Mouse (Mus musculus) limb, embryonic 14.5 days (tissue): ENCODE results near the gene Rmi2. TPM values are rescaled to one million over a fixed set of nuclear protein-coding genes. Genes with fewer than 3 reads are reported as not detected.

Experiments
- ATAC-seq: fragments of 200-750 bp; cut with Nextera tagmentation; 2 replicates; pipeline ENCODE4 v1.8.0; 2017; ENCODE audit warnings: low read depth, moderate number of reproducible peaks, moderate TSS enrichment; ENCODE audit not compliant: low FRiP score
- DNase-seq: peaks from one replicate; pipeline ENCODE4 v3.0.0-alpha.2; 2015; ENCODE audit warnings: low spot score
- H3K27ac ChIP-seq: fragments of 300-500 bp; sonication (generic); replicated peaks from 2 replicates; pipeline ENCODE4 v1.5.1; 2014; ENCODE audit warnings: low read depth, mild to moderate bottlenecking, low read length, moderate library complexity, mixed read lengths
- H3K27me3 ChIP-seq: fragments of 300-500 bp; sonication (generic); 2 replicates; pipeline ENCODE4 v1.6.1; 2014; ENCODE audit warnings: low read length, mixed read lengths; ENCODE audit not compliant: control insufficient read depth, insufficient read depth
- H3K36me3 ChIP-seq: fragments of 300-500 bp; sonication (generic); 2 replicates; pipeline ENCODE4 v1.6.1; 2014; ENCODE audit warnings: mild to moderate bottlenecking, low read length, moderate library complexity, mixed read lengths; ENCODE audit not compliant: control insufficient read depth, insufficient read depth
- H3K4me1 ChIP-seq: fragments of 300-500 bp; sonication (generic); 2 replicates; pipeline ENCODE4 v1.6.1; 2014; ENCODE audit warnings: antibody characterized with exemption, low read length, mixed read lengths; ENCODE audit not compliant: control insufficient read depth, insufficient read depth
- H3K4me2 ChIP-seq: fragments of 300-500 bp; sonication (generic); replicated peaks from 2 replicates; pipeline ENCODE4 v1.6.1; 2014; ENCODE audit warnings: low read depth, mild to moderate bottlenecking, low read length, moderate library complexity; ENCODE audit not compliant: severe bottlenecking
- H3K4me3 ChIP-seq: fragments of 300-500 bp; sonication (generic); replicated peaks from 2 replicates; pipeline ENCODE4 v1.5.1; 2014; ENCODE audit warnings: low read length
- H3K9ac ChIP-seq: fragments of 300-500 bp; sonication (generic); 2 replicates; pipeline ENCODE4 v1.6.1; 2014; ENCODE audit warnings: mild to moderate bottlenecking, low read depth, low read length, moderate library complexity; ENCODE audit not compliant: severe bottlenecking
- H3K9me3 ChIP-seq: fragments of 300-500 bp; sonication (generic); 2 replicates; pipeline ENCODE4 v1.6.1; 2016; ENCODE audit warnings: low read length; ENCODE audit not compliant: control insufficient read depth
- POLR2A ChIP-seq: fragments of 200-500 bp; IDR thresholded peaks from 2 replicates; pipeline ENCODE4 v1.8.0; 2012; ENCODE audit warnings: inconsistent platforms, mild to moderate bottlenecking, moderate library complexity, borderline replicate concordance; ENCODE audit not compliant: insufficient read depth, insufficient read length; ENCODE audit errors: extremely low read depth
- WGBS: fragments of 180-500 bp; shearing (Covaris S2); extraction: QIAGEN DNeasy Blood & Tissue Kit; methylation state at CpG from one replicate; pipeline ENCODE4 v1.1.7; 2014; 5-methylcytosine and 5-hydroxymethylcytosine counted together
- polyA plus RNA-seq, 2 experiments: library from polyadenylated mRNA; depleted of rRNA in 1 of 2; stranded (reverse) in 1 of 2; unstranded in 1 of 2; fragments of >200 nt; fragmentation: Nextera tagmentation in 1 of 2; extraction: Ambion mirVana in 1 of 2; gene quantifications; 2 replicates each; pipeline versions ENCODE4 v1.2.1 to v1.2.3; 2012 to 2014

Rmi2 gene
- polyA plus RNA-seq, 2 experiments, result 3.4 to 7.3 TPM

- H3K4me1 ChIP-seq, result peaks cover 21% of the 10 kb centered on the region
- no peak overlapping the region for H3K4me3 ChIP-seq
- WGBS, result 90% methylated on average over 1 of the region's 1 CpGs
- no peak overlapping the region for H3K4me2 ChIP-seq
- no peaks in the 10 kb centered on the region for H3K36me3 ChIP-seq
- no peaks in the 10 kb centered on the region for H3K9me3 ChIP-seq
- no peaks in the 10 kb centered on the region for H3K27me3 ChIP-seq
- H3K9ac ChIP-seq, result no peak overlapping the region
- DNase-seq, result no peak
- TF ChIP-seq POLR2A, result no peak
- H3K27ac ChIP-seq, result peak overlapping the region; percentile 67; the same call in 1 of the 2 replicates
- ATAC-seq, result no peak
These were observed 3.0 kb downstream of the Rmi2 start for GRCm38 (mm10) chr16:10837903-10838302.

GRCm38 (mm10) chr16:10838487-10839245 lies 3.8 kb downstream of the Rmi2 start:
- no peak for ATAC-seq
- no peaks in the 10 kb centered on the region for H3K9me3 ChIP-seq

GRCm38 (mm10) chr16:10840018-10840417 lies 5.2 kb downstream of the Rmi2 start:
- 82% methylated on average over 11 of the region's 14 CpGs for WGBS

More at GRCm38 (mm10) chr16:10838487-10839245, 3.8 kb downstream of the Rmi2 start:
- H3K4me2 ChIP-seq, result no peak overlapping the region; the same call in 1 of the 2 replicates
- no peaks in the 10 kb centered on the region for H3K27me3 ChIP-seq
- H3K4me3 ChIP-seq, result no peak overlapping the region
- H3K4me1 ChIP-seq, result peaks cover 26% of the 10 kb centered on the region
- H3K36me3 ChIP-seq, result no peaks in the 10 kb centered on the region
- 34% methylated on average over 10 of the region's 10 CpGs for WGBS
- peak overlapping the region; percentile 67 for H3K27ac ChIP-seq
- no peak for TF ChIP-seq POLR2A
- H3K9ac ChIP-seq, result no peak overlapping the region
- no peak for DNase-seq

GRCm38 (mm10) chr16:10842282-10842855 lies 7.5 kb downstream of the Rmi2 start:
- H3K4me1 ChIP-seq, result peaks cover 35% of the 10 kb centered on the region

More at GRCm38 (mm10) chr16:10840018-10840417, 5.2 kb downstream of the Rmi2 start:
- Histone ChIP-seq H3K4me1 (peaks cover 33% of the 10 kb centered on the region), H3K9ac (no peak overlapping the region), H3K27me3 (no peaks in the 10 kb centered on the region), H3K9me3 (no peaks in the 10 kb centered on the region), H3K4me3 (no peak overlapping the region), H3K36me3 (no peaks in the 10 kb centered on the region), H3K27ac (no peak overlapping the region), H3K4me2 (no peak overlapping the region)
- TF ChIP-seq POLR2A, result no peak
- ATAC-seq, result no peak
- DNase-seq, result no peak

GRCm38 (mm10) chr16:10843486-10844318 lies 8.8 kb downstream of the Rmi2 start:
- WGBS, result 16% methylated on average over 18 of the region's 18 CpGs
- H3K9ac ChIP-seq, result peak overlapping the region; percentile 31

More at GRCm38 (mm10) chr16:10842282-10842855, 7.5 kb downstream of the Rmi2 start:
- ATAC-seq (no peak), DNase-seq (no peak)
- no peak overlapping the region for H3K4me2 ChIP-seq
- H3K27me3 ChIP-seq, result no peaks in the 10 kb centered on the region
- no peak overlapping the region for H3K27ac ChIP-seq
- no peaks in the 10 kb centered on the region for H3K36me3 ChIP-seq
- H3K9me3 ChIP-seq, result no peaks in the 10 kb centered on the region
- 73% methylated on average over 4 of the region's 4 CpGs for WGBS
- H3K4me3 ChIP-seq, result no peak overlapping the region
- no peak overlapping the region for H3K9ac ChIP-seq
- TF ChIP-seq POLR2A, result no peak

More at GRCm38 (mm10) chr16:10843486-10844318, 8.8 kb downstream of the Rmi2 start:
- Histone ChIP-seq H3K4me1 (peaks cover 33% of the 10 kb centered on the region), H3K27ac (peak overlapping the region; percentile 78), H3K9me3 (no peaks in the 10 kb centered on the region), H3K36me3 (no peaks in the 10 kb centered on the region), H3K27me3 (no peaks in the 10 kb centered on the region), H3K4me3 (peak overlapping the region; percentile 11; the same call in 1 of the 2 replicates), H3K4me2 (peak overlapping the region; percentile 48)
- ATAC-seq, result no peak
- no peak for TF ChIP-seq POLR2A
- DNase-seq, result no peak
